Mouse (Mus musculus) small intestine, adult 10 weeks (tissue): ENCODE results near the gene Adamtsl3. TPM values are rescaled to one million over a fixed set of nuclear protein-coding genes. Genes with fewer than 3 reads are reported as not detected.

Experiments used
- polyA plus RNA-seq: library from polyadenylated mRNA; stranded (reverse); fragments of 350-450 nt; fragmentation: Illumina TruSeq; extraction: RNeasy Lipid Tissue Mini Kit (QIAGEN cat#74804); gene quantifications from one replicate; pipeline ENCODE4 v1.2.3, GENCODE M21; 2014; ENCODE audit warnings: low replicate concordance

Gene Adamtsl3
- 1.8 TPM for polyA plus RNA-seq

DNA sequence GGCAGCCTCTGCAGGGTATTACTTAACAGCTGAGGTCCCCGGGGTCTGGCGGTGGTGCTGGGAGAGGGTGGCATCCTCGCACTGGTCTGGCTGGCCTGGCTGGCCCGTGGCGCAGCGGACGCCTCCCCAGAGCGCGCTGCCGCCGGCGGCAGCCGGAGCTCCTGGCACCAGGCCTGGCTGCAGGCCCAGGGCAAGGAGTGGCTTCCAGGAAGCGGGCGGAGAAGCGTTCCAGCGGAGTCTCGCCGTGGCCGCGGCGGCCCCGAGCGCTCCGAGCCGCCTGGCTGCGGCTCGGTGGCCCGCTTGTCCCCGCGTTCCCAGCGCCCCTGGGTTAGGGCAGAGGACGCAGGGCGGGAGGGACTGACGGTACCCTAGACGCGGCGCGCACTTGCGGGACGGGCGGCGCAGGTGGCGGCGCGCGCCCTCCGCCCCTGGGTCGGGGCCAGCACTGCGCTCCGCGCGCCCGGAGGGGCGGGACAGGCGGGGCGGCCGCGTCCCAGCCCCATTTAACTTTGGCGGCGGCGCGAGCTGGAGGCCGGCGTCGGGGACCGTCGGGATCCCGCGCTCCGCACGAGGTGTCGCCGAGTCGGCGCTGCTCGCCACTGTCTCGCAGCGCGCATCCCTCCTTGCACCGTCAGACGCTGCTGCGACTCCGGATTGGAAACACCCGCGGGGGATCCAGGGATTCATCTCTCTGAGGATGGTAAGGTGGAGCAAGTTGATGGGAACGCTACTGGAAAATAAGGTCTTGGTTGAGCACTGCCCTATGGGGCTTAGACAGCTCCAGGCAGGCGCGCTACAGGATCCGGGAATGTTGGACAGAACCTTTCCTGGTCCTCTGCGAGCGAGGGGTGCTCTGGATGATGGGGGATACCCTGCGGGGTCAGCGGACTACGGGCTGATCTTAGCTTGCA is at the start of gene Adamtsl3:
Gene Adamtsl3 (plus strand): TSS at position 484 of the 911 bp plus-strand sequence.

DNA sequence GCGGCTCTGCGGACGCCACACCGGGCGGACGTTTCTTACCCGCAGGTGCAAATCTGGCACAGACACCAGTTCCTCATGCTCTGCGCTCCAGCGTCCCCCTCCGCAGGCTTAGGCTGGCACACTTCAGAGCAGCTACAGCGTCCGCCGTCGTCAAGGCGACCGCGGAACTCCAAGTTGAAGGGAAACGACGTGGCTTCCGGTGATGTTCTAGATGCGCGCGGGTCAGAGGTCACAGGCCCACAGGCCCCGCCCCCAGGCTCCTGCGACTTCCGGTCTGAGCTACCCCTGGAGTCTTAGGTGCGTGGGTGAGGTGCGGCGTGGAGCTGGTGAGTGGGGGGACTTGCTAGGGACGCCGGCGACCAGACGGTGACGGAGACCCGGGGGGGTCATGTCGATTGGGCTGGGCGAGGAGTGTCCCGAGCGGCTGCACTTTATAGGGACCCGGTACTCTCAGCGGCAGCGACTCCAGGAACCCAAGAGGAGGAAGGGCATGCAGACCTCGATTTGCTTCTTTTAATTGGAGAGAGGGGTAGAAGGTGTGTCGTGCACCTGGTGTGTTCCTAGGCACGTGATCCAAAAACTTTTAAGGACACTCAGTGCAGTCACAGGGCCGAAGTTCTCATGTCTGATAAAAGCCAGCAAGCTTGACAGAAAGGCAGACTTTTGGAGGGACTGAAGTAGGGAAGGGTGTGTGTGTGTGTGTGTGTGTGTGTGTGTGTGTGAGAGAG is 313.0 kb downstream of the Adamtsl3 start, which contains the start of the genes Saxo2 and Efl1:
Gene Saxo2 (minus strand): TSS at position 176 of the 728 bp plus-strand sequence.
Gene Efl1 (plus strand): TSS at position 262 of the 728 bp plus-strand sequence.

Other genes with a start within 250 kb of the Adamtsl3 start
- gene Sh3gl3, start 161.9 kb upstream of the Adamtsl3 start, polyA plus RNA-seq = 1.1 TPM